Mouse (Mus musculus): ENCODE measurements around the gene Acy3. TPM values are rescaled to one million over a fixed set of nuclear protein-coding genes. Genes with fewer than 3 reads are reported as not detected.

The Acy3 gene
- polyA plus RNA-seq, 1 experiment from 2014 or later, result 4.3 TPM

DNA sequence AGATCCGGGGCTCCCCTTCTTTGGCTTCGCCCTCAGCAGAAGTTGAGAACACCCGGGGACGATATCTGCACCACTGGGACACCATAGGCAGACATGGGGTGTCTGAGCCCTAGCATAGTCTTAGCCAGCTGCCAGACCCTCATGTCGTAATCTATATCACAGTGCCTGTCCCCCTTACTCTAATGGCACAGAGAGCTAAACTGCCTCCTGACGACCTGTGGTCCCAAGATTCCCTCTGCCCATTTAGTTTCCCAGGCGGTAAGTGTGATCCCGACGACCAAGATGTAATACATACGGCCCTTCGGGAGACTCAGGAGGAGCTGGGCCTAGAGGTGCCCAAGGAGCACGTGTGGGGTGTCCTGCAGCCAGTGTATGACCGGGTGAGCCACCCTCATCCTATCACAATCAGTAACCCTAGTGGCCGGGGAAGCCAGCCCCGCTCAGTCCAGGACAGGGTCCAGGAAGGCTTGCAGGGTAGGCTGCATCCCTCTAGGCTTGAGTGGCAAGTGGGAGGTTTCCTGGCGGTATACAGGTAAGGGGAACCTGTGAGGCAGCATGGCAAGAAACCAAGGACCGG is 14.7 kb downstream of the Acy3 start:
- Histone ChIP-seq H3K9ac (ENCODE audit: low read length) (peak overlapping the region; percentile 93), H3K4me1 (ENCODE audit: control insufficient read depth, insufficient read depth, low read length) (peaks cover 8% of the 10 kb centered on the region), H3K36me3 (ENCODE audit: control insufficient read depth, insufficient read depth, low read length) (peaks cover 4% of the 10 kb centered on the region), H3K27me3 (ENCODE audit: control insufficient read depth, insufficient read depth, low read length) (no peaks in the 10 kb centered on the region), H3K4me2 (ENCODE audit: low read depth, severe bottlenecking) (peak overlapping the region; percentile 87), H3K27ac (replicated peaks; ENCODE audit: low read depth, low read length) (peak overlapping the region; percentile 96), H3K9me3 (ENCODE audit: control insufficient read depth, low read length) (no peaks in the 10 kb centered on the region), H3K4me3 (ENCODE audit: low read depth, low read length) (peak overlapping the region; percentile 75)
- WGBS, result 17% methylated on average over 17 of the region's 17 CpGs
- ATAC-seq (ENCODE audit: insufficient number of reproducible peaks, low FRiP score, low TSS enrichment, low read depth) (no peak), DNase-seq (ENCODE audit: low spot score) (peak; percentile 45)

DNA sequence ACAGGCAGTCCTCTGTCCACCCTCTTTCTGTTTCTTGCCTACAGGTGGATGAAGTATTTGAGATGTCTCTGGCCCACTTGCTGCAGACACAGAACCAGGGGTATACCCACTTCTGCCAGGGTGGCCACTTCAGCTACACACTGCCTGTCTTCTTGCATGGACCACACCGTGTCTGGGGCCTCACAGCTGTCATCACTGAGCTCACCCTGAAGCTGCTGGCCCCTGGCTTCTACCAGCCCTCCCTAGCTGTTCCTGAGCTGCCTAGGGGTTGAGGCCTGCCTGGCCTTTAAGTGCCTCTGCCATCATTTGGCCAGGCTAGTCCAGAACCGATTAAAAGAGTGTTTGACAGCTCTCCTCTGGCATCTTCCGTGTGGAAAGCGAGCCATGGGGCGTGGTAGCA is 15.4 kb downstream of the Acy3 start:
- Histone ChIP-seq H3K36me3 (ENCODE audit: control insufficient read depth, insufficient read depth, low read length) (peaks cover 9% of the 10 kb centered on the region), H3K4me2 (ENCODE audit: low read depth, severe bottlenecking) (peak overlapping the region; percentile 87; the same call in 1 of the 2 replicates), H3K9ac (ENCODE audit: low read length) (no peak overlapping the region), H3K27ac (replicated peaks; ENCODE audit: low read depth, low read length) (no peak overlapping the region), H3K9me3 (ENCODE audit: control insufficient read depth, low read length) (no peaks in the 10 kb centered on the region), H3K4me1 (ENCODE audit: control insufficient read depth, insufficient read depth, low read length) (peaks cover 8% of the 10 kb centered on the region), H3K4me3 (ENCODE audit: low read depth, low read length) (no peak overlapping the region), H3K27me3 (ENCODE audit: control insufficient read depth, insufficient read depth, low read length) (no peaks in the 10 kb centered on the region)
- ATAC-seq (ENCODE audit: insufficient number of reproducible peaks, low FRiP score, low TSS enrichment, low read depth) (no peak), DNase-seq (ENCODE audit: low spot score) (no peak)
- 88% methylated on average over 5 of the region's 5 CpGs for WGBS

DNA sequence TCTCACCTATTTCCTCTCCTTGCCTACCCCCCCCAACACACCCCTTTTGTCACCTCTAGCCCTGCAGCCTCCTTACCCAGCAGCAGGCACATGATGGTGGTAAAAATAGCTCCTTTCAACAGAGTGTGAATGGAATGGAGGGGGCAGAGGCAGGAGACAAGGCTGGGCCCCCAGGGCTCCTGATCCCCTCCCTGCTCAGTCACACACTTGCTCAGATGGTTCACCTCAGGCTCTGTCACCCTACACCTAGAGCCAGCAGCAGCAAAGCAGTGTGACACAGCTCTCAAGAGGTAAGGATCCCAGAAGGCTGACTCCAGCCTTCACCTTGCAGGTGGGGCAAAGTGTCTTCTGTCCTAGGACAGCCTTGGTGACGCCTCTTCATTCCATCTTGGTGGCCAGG is 16.7 kb downstream of the Acy3 start, which contains the start of gene Doc2g:
Gene Doc2g, plus strand, starts transcription at position 202 of the 400 bp plus-strand sequence.
- H3K4me1 ChIP-seq (ENCODE audit: control insufficient read depth, insufficient read depth, low read length), result peaks cover 8% of the 10 kb centered on the region
- H3K36me3 ChIP-seq (ENCODE audit: control insufficient read depth, insufficient read depth, low read length), result peaks cover 17% of the 10 kb centered on the region
- no peaks in the 10 kb centered on the region for H3K27me3 ChIP-seq (ENCODE audit: control insufficient read depth, insufficient read depth, low read length)
- H3K27ac ChIP-seq (replicated peaks; ENCODE audit: low read depth, low read length), result no peak within 1 kb of the TSS
- no peaks in the 10 kb centered on the region for H3K9me3 ChIP-seq (ENCODE audit: control insufficient read depth, low read length)
- 74% methylated on average over 1 of the region's 1 CpGs for whole genome bisulfite sequencing
- no peak within 1 kb of the TSS for H3K4me3 ChIP-seq (ENCODE audit: low read depth, low read length)
- DNase-seq (ENCODE audit: low spot score), result no peak
- no peak within 1 kb of the TSS for H3K9ac ChIP-seq (ENCODE audit: low read length)
- no peak for ATAC-seq (ENCODE audit: insufficient number of reproducible peaks, low FRiP score, low TSS enrichment, low read depth)
- no peak within 1 kb of the TSS for H3K4me2 ChIP-seq (ENCODE audit: low read depth, severe bottlenecking)

DNA sequence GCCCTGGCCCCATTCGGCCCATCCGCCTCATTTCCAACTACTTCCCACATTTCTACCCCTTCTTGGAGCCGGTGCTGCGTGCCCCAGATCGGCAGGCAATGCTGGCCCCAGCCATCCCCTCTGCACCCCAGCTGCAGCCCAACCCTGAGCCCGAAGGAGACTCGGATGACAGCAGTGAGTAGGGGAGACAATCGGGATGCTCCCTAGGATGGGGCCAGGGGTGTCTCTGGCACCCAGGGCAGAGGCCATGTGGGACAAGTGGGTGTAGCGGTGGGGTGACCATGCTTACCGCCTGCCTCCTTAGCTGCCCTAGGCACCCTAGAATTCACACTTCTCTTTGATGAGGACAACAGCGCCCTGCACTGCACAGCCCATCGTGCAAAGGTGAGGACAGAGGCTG is 17.3 kb downstream of the Acy3 start:
- H3K36me3 ChIP-seq (ENCODE audit: control insufficient read depth, insufficient read depth, low read length), result peaks cover 17% of the 10 kb centered on the region
- 72% methylated on average over 12 of the region's 12 CpGs for WGBS
- no peak for ATAC-seq (ENCODE audit: insufficient number of reproducible peaks, low FRiP score, low TSS enrichment, low read depth)
- H3K27me3 ChIP-seq (ENCODE audit: control insufficient read depth, insufficient read depth, low read length), result no peaks in the 10 kb centered on the region
- H3K4me3 ChIP-seq (ENCODE audit: low read depth, low read length), result no peak overlapping the region
- H3K9ac ChIP-seq (ENCODE audit: low read length), result no peak overlapping the region
- no peak overlapping the region for H3K4me2 ChIP-seq (ENCODE audit: low read depth, severe bottlenecking)
- H3K4me1 ChIP-seq (ENCODE audit: control insufficient read depth, insufficient read depth, low read length), result peaks cover 8% of the 10 kb centered on the region
- no peak for DNase-seq (ENCODE audit: low spot score)
- H3K27ac ChIP-seq (replicated peaks; ENCODE audit: low read depth, low read length), result no peak overlapping the region
- no peaks in the 10 kb centered on the region for H3K9me3 ChIP-seq (ENCODE audit: control insufficient read depth, low read length)

DNA sequence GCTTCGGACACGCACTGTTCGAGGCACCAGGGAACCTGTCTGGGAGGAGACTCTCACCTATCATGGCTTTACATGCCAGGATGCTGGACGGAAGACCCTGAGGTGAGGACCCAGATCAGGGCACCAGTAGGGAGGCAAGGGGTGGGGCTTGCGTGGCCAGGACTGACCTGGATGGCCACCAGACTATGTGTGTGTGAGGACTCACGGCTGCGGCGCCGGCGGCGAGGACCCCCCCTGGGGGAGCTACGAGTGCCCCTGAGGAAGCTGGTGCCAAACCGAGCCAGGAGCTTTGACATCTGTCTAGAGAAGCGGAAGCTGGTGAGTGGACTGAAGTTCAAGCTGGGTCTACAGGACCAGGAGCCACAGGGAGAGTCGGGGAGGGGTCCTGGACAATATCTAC is 18.0 kb downstream of the Acy3 start:
- H3K9ac ChIP-seq (ENCODE audit: low read length), result no peak overlapping the region
- peaks cover 21% of the 10 kb centered on the region for H3K36me3 ChIP-seq (ENCODE audit: control insufficient read depth, insufficient read depth, low read length)
- H3K4me1 ChIP-seq (ENCODE audit: control insufficient read depth, insufficient read depth, low read length), result peaks cover 8% of the 10 kb centered on the region
- ATAC-seq (ENCODE audit: insufficient number of reproducible peaks, low FRiP score, low TSS enrichment, low read depth) (no peak), DNase-seq (ENCODE audit: low spot score) (no peak)
- no peak overlapping the region for H3K4me3 ChIP-seq (ENCODE audit: low read depth, low read length)
- no peaks in the 10 kb centered on the region for H3K9me3 ChIP-seq (ENCODE audit: control insufficient read depth, low read length)
- H3K27ac ChIP-seq (replicated peaks; ENCODE audit: low read depth, low read length), result no peak overlapping the region
- H3K4me2 ChIP-seq (ENCODE audit: low read depth, severe bottlenecking), result no peak overlapping the region
- no peaks in the 10 kb centered on the region for H3K27me3 ChIP-seq (ENCODE audit: control insufficient read depth, insufficient read depth, low read length)
- WGBS, result 85% methylated on average over 15 of the region's 15 CpGs

DNA sequence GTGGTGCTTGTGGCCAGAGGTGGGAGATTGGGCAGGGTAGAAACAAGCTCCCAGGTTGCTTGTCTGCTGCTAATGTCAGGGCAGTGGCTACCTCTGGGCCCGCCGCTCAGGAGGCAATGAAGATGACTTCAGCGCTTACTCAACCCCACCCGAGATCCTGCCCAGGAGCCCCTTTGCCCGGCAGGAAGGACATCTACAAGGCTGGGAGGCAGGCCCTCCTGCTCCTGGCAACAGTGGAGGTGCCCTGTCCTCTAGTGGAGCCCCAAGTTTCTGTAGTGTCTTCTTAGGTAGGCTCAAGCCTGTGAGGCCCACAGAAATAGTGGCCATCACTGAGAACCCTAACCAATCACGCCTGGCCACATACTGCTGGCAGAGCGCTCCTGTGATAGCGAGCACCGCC is 18.7 kb downstream of the Acy3 start:
- Histone ChIP-seq H3K27ac (replicated peaks; ENCODE audit: low read depth, low read length) (no peak overlapping the region), H3K27me3 (ENCODE audit: control insufficient read depth, insufficient read depth, low read length) (no peaks in the 10 kb centered on the region), H3K9me3 (ENCODE audit: control insufficient read depth, low read length) (no peaks in the 10 kb centered on the region), H3K36me3 (ENCODE audit: control insufficient read depth, insufficient read depth, low read length) (peaks cover 23% of the 10 kb centered on the region), H3K4me1 (ENCODE audit: control insufficient read depth, insufficient read depth, low read length) (peaks cover 8% of the 10 kb centered on the region), H3K4me3 (ENCODE audit: low read depth, low read length) (no peak overlapping the region), H3K9ac (ENCODE audit: low read length) (no peak overlapping the region), H3K4me2 (ENCODE audit: low read depth, severe bottlenecking) (no peak overlapping the region)
- ATAC-seq (ENCODE audit: insufficient number of reproducible peaks, low FRiP score, low TSS enrichment, low read depth) (no peak), DNase-seq (ENCODE audit: low spot score) (no peak)
- WGBS, result 89% methylated on average over 9 of the region's 9 CpGs

DNA sequence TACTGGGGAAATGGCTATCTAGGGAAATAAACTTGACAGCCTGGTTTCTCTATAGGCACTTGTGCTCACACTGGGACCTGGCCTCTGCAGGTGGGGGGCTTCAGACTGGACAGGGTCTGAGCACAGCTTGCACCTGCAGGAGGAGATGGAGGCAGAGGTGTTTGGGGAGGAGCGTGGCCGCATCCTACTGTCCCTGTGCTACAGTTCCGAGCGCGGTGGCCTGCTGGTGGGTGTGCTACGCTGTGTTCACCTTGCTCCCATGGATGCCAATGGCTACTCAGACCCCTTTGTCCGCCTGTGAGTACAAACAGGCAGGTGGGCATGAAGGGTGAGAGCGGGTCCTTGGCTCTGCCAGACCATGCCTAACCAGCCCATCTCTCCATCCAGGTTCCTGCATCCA is 19.6 kb downstream of the Acy3 start:
- no peak for ATAC-seq (ENCODE audit: insufficient number of reproducible peaks, low FRiP score, low TSS enrichment, low read depth)
- 94% methylated on average over 8 of the region's 8 CpGs for WGBS

DNA sequence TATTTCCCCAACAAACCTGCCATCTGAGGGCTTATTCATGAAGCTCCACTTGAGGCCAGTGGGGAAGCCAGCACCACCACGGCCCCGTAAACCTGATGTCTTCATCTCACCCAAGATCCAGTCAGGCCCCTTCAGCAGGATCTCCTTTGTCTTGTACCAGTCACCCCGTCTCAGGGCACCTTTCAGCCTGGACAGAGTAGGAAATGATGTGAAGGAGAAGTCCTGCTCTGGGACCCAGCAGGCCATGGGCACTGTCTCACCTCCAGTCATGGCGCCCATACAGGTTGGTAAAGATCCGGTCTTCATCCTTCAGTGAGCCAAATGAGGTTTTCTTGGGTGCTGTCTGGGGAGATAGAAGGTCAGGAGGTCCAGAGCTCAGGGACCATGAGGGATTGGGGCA is 24.7 kb downstream of the Acy3 start:
- peaks cover 19% of the 10 kb centered on the region for H3K36me3 ChIP-seq (ENCODE audit: control insufficient read depth, insufficient read depth, low read length)
- 94% methylated on average over 5 of the region's 5 CpGs for WGBS
- H3K9me3 ChIP-seq (ENCODE audit: control insufficient read depth, low read length), result no peaks in the 10 kb centered on the region
- no peak overlapping the region for H3K27ac ChIP-seq (replicated peaks; ENCODE audit: low read depth, low read length)
- no peak overlapping the region for H3K9ac ChIP-seq (ENCODE audit: low read length)
- DNase-seq (ENCODE audit: low spot score) (no peak), ATAC-seq (ENCODE audit: insufficient number of reproducible peaks, low FRiP score, low TSS enrichment, low read depth) (no peak)
- no peak overlapping the region for H3K4me3 ChIP-seq (ENCODE audit: low read depth, low read length)
- H3K4me1 ChIP-seq (ENCODE audit: control insufficient read depth, insufficient read depth, low read length), result 0 out of 2 replicates have a peak, but pooled peaks cover 3% of the 10 kb centered on the region
- H3K4me2 ChIP-seq (ENCODE audit: low read depth, severe bottlenecking), result no peak overlapping the region
- no peaks in the 10 kb centered on the region for H3K27me3 ChIP-seq (ENCODE audit: control insufficient read depth, insufficient read depth, low read length)

More for the DNA sequence above, 19.6 kb downstream of the Acy3 start:
- Histone ChIP-seq H3K4me3 (ENCODE audit: low read depth, low read length) (no peak overlapping the region), H3K4me1 (ENCODE audit: control insufficient read depth, insufficient read depth, low read length) (peaks cover 8% of the 10 kb centered on the region), H3K9me3 (ENCODE audit: control insufficient read depth, low read length) (no peaks in the 10 kb centered on the region), H3K27me3 (ENCODE audit: control insufficient read depth, insufficient read depth, low read length) (no peaks in the 10 kb centered on the region), H3K27ac (replicated peaks; ENCODE audit: low read depth, low read length) (no peak overlapping the region), H3K9ac (ENCODE audit: low read length) (no peak overlapping the region), H3K4me2 (ENCODE audit: low read depth, severe bottlenecking) (no peak overlapping the region), H3K36me3 (ENCODE audit: control insufficient read depth, insufficient read depth, low read length) (peaks cover 23% of the 10 kb centered on the region)
- no peak for DNase-seq (ENCODE audit: low spot score)
